Mouse (Mus musculus): ENCODE measurements around the gene Gm9747.

Gm9747 gene

GRCm38 (mm10) chr1:82232812-82233211 is at the start of gene Gm9747:
Gene Gm9747, plus strand, starts transcription at chr1:82233112.
- in situ Hi-C loops (cut with MboI, MseI): loop anchor here in 1 of 2 experiments (25.0 kb wide), 1 partner anchor 1504 kb away; no protein-coding TSS in a partner anchor

- in situ Hi-C loops (cut with MboI, MseI): no loop called here
Observed at GRCm38 (mm10) chr1:82183913-82184442, 48.9 kb upstream of the Gm9747 start.

GRCm38 (mm10) chr1:82188549-82189231 is 44.2 kb upstream of the Gm9747 start:
- in situ Hi-C loops (cut with MboI, MseI): no loop called here

- in situ Hi-C loops (cut with MboI, MseI): no loop called here
Observed at GRCm38 (mm10) chr1:82189516-82189915, 43.4 kb upstream of the Gm9747 start.

- in situ Hi-C loops (cut with MboI, MseI): no loop called here
Observed at GRCm38 (mm10) chr1:82191579-82191978, 41.3 kb upstream of the Gm9747 start.

- in situ Hi-C loops (cut with MboI, MseI): no loop called here
Observed at GRCm38 (mm10) chr1:82199918-82200317, 33.0 kb upstream of the Gm9747 start.

GRCm38 (mm10) chr1:82200636-82201035 is 32.3 kb upstream of the Gm9747 start:
- in situ Hi-C loops (cut with MboI, MseI): no loop called here

- in situ Hi-C loops (cut with MboI, MseI): no loop called here
Observed at GRCm38 (mm10) chr1:82207511-82207910, 25.4 kb upstream of the Gm9747 start.

- in situ Hi-C loops (cut with MboI, MseI): no loop called here
Observed at GRCm38 (mm10) chr1:82220673-82221396, 12.1 kb upstream of the Gm9747 start.

GRCm38 (mm10) chr1:82221462-82221861 is 11.4 kb upstream of the Gm9747 start:
- in situ Hi-C loops (cut with MboI, MseI): no loop called here

- in situ Hi-C loops (cut with MboI, MseI): no loop called here
Observed at GRCm38 (mm10) chr1:82223042-82223795, 9.7 kb upstream of the Gm9747 start.

- in situ Hi-C loops (cut with MboI, MseI): loop anchor here in 1 of 2 experiments (25.0 kb wide), 1 partner anchor 1508 kb away; no protein-coding TSS in a partner anchor
Observed at GRCm38 (mm10) chr1:82228841-82229240, 4.1 kb upstream of the Gm9747 start.

- in situ Hi-C loops (cut with MboI, MseI): loop anchor here in 1 of 2 experiments (25.0 kb wide), 1 partner anchor 1503 kb away; no protein-coding TSS in a partner anchor
Observed at GRCm38 (mm10) chr1:82234616-82235015, 1.7 kb downstream of the Gm9747 start.

GRCm38 (mm10) chr1:82235455-82236104 is 2.7 kb downstream of the Gm9747 start:
- in situ Hi-C loops (cut with MboI, MseI): loop anchor here in 1 of 2 experiments (25.0 kb wide), 1 partner anchor 1502 kb away; no protein-coding TSS in a partner anchor

GRCm38 (mm10) chr1:82238245-82238644 is 5.3 kb downstream of the Gm9747 start:
- in situ Hi-C loops (cut with MboI, MseI): loop anchor here in 1 of 2 experiments (25.0 kb wide), 1 partner anchor 1499 kb away; no protein-coding TSS in a partner anchor

GRCm38 (mm10) chr1:82239409-82240201 is 6.7 kb downstream of the Gm9747 start:
- in situ Hi-C loops (cut with MboI, MseI): loop anchor here in 1 of 2 experiments (25.0 kb wide), 1 partner anchor 1498 kb away; no protein-coding TSS in a partner anchor

- in situ Hi-C loops (cut with MboI, MseI): loop anchor here in 1 of 2 experiments (25.0 kb wide), 1 partner anchor 1494 kb away; no protein-coding TSS in a partner anchor
Observed at GRCm38 (mm10) chr1:82243260-82243825, 10.4 kb downstream of the Gm9747 start.

- in situ Hi-C loops (cut with MboI, MseI): loop anchor here in 1 of 2 experiments (25.0 kb wide), 1 partner anchor 1492 kb away; no protein-coding TSS in a partner anchor
Observed at GRCm38 (mm10) chr1:82245002-82245401, 12.1 kb downstream of the Gm9747 start.

GRCm38 (mm10) chr1:82247221-82247951 is 14.5 kb downstream of the Gm9747 start:
- in situ Hi-C loops (cut with MboI, MseI): loop anchor here in 1 of 2 experiments (25.0 kb wide), 1 partner anchor 1490 kb away; no protein-coding TSS in a partner anchor

All from T-helper 17 cell (primary cell).